Mouse (Mus musculus): Measurements from ENCODE around the gene Tmem156. TPM values are rescaled to one million over a fixed set of nuclear protein-coding genes. Genes with fewer than 3 reads are reported as not detected.

The Tmem156 gene
- total RNA-seq, 2 experiments from 2014 or later, result 0.36 to 0.48 TPM

DNA sequence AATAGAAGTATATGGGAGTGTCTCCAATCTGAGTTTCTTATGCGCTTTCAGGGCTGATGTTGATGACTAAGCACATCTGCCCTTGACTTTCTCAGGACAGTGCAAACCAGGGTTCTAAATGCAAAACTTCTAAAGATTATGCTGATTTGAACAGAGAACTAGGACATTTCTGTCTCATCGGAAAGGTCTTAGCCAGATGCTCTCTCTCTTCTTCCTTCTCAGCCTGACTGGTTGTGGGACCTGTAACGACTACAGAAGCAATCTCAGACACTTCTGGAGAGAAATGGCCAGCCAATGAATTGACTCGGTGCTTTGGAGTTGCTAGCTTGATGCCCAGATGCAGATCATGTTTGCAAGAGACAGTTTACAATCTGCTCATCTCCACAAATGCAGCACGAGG is 42.1 kb downstream of the Tmem156 start:
- no peak for DNase-seq (ENCODE audit: low spot score in 2 of 2)

DNA sequence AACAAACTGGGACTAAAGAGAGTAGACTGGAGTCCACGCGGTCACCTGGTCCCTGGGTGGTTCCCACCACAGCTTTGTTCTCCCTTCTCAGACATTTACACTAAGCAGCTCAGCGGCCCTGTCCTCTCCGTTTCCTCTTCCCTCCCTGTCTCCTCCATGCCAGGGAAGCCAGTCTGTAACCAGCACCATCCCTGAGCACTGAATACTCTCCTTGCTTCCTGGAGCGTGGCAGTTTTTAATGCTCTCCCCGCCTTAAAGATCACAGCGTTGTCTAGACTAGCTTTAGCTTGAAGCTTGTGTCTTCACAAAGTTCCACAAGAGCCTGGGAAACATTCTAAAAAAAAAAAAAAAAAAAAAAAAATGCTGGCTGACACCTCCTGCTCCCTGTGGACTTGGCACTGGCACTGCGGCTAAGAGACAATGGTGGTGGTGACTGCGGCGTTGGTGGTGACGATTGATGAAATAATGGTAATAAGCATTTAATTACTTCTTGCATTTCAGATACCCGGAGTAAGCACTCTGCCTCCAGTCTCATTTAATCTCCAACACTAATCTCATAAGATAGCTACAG is 44.6 kb downstream of the Tmem156 start:
- no peak for DNase-seq (ENCODE audit: low spot score in 2 of 2)

DNA sequence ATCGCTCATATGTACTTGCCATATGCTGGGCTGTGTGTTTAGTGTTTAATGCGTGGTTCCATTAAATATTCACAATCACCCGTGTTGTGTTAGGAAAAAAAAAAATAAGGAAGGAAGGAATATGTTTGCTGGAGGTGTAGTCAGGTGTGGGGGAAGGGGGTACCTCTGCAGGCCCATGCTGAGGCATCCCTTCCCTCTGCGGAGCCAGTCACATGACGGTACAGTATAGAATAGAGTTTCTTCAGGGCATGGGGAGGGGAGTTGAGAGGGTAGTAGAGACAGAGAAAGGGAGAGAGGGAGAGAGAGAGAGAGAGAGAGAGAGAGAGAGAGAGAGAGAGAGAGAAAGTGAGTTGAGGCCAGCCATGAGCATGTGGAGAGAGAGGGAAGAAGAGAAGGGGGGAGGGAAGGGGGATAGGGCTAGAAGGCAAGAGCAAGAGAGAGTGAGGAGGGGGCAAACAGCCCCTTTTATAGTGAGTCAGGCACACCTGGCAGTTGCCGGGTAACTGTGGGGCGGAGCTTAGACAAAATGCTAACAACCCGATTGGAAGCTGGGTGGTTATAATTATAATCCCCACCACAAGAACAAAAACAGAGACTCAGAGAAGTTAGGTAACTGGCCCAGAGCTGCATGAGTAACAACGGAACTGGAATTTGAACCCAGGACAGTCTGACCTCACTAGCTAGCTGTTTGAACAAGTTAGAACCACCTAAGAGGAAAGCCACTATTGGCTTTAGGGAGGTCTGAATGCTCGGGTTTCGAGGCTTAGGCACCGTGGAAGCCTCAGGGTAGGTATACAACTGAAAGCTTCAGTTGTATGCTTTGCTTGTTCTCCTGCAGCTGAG is 45.3 kb downstream of the Tmem156 start:
- DNase-seq (ENCODE audit: low spot score in 2 of 2), result no peak

DNA sequence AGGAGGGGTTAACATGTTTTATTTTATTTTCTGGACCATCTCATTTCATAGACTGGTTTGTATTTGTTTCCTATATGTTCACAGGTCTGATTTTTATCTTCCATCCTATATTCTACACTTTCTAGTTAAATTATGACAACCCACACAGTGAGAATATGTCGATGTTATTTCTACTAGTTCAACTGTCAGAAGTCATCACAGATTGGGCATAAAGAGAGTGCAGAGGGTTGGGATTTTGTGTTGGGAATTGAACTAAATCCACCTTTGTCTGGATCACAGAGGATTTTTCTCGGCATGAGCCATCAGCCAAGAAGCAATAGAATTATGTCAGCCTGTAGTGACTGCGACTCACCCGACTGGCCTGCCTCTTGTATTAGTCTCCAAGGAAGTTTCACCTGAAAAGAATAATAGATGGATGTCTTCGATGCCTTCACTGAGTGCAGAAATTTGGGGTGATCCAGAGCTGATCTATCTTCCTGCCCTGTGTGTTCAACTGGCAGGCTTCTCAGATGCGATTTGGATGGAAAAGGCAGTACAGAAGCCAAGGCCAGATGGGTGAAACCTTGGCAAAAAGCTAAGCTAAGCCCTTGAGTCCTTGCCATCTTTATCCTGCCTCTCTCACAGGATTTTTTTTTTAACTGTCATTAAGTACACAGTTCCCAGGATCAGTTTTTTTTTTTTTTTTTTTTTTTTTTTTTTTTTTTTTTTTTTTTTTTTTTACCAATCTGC is 46.1 kb downstream of the Tmem156 start:
- peak; percentile 72 to 88 for DNase-seq (ENCODE audit: low spot score in 2 of 2)

DNA sequence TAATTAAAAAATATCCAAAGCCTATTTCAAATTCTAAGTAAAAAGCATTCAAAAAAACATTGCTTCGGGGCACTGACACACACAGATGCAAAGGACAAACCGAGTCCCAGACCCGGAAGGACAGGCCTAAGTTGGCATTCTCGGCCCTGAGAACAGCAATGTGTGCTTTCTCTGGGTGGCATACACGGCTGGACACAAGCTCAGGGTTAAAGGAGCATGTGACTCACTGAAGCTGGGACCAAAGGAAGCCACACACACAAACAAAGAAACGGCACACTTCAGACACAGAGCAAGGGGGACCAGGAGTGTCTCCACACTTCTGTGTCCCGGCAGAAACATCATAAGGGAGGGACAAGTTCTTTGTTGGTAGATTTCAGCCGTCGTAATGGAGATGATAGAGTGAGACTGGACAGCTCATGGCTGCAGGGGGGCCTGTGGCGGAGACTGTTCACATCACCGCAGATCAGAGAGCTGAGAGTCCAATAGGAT is 48.5 kb downstream of the Tmem156 start:
- no peak for DNase-seq (ENCODE audit: low spot score in 2 of 2)

DNA sequence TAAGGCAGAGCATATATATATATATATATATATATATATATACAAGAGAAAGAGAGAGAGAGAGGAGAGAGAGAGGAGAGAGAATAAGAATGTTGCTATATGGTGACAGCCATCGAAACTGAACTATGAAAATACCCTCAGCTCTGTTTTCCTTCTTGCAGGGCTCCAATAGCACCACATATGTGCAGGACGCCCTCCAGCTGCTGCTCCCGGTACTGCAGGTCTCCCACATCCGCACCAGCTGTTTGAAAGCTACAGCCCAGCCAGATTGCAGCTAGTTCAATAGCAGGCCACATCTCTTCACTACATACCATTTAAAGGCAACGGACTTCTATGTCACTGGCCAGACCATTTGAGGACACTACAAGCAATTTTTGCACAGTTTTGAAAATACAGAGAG is 51.5 kb downstream of the Tmem156 start:
- DNase-seq (ENCODE audit: low spot score in 2 of 2), result no peak

DNA sequence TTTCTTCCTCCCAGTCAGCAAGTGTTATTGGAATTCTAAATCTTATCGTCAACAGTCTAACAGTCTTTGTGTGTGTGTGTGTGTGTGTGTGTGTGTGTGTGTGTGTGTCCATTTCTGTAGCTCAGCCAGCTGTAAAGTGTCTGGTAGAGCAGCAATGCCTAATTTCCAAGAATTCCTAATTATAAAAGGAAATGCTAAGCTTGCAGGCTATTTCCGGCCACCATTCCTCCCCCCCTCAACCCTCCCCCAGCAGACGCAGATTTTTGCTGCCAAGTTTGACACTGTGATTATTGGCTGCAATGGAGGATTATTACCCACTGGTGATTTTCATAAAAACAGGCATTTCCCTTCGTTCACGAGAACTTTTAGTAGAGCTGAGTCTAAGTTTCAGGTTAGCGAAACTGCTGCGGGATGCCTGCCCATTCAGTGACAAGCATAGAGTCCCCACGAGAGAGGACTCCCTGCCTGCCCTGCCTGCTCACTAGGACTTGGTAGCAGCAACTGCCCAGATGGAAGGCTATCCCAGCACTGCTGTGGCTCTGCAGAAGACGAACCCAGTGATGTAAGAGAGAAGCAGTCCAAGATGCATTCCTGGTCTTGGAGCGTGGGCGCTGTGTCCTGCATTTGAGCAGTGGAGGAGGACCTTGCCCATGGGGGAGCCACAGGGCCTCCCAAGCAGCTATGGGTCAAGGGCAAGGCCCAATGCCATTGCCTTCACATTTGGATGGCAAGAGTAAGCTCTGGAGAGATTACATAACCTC is 52.9 kb downstream of the Tmem156 start:
- DNase-seq (ENCODE audit: low spot score in 2 of 2), result no peak

DNA sequence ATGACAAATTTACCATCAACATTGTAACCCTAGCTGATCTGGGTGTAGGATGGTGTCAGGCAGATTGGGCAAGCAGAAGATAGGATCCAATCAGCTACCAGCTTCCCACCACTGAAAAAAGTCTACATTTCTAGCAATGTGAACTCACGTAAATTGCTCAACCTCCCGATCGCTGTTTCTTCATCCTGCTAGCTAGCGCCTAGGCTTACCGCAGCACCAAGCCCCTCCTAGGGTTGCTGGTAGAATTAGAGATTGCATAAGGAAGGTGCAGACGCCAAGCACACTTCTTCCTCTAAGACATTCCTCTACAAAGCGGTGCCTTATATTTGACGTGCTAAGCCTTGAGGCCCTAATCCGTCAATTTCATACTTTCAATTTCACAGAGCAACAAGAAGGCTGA is 53.6 kb downstream of the Tmem156 start:
- DNase-seq (ENCODE audit: low spot score in 2 of 2), result no peak

DNA sequence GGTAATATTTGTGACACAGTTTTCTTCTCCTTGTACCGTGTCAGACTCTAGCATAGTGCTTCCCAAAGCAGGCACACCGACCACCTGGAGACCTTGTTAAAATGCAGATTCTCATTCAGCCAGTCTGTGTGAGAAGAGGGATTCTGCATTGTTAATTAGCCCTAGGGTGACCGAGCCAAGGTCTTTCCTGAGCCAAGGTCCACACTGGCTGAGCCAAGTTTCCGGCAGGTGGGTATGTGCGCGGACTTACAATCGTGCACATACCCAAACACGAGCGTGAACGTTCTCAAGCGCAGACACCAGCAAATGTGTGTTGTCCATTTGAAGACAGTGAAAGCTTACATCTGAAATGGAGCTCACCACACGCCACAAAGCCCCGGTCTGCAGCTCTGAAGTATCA is 55.3 kb downstream of the Tmem156 start:
- peak; percentile 53 to 74 for DNase-seq (ENCODE audit: low spot score in 2 of 2)

DNA sequence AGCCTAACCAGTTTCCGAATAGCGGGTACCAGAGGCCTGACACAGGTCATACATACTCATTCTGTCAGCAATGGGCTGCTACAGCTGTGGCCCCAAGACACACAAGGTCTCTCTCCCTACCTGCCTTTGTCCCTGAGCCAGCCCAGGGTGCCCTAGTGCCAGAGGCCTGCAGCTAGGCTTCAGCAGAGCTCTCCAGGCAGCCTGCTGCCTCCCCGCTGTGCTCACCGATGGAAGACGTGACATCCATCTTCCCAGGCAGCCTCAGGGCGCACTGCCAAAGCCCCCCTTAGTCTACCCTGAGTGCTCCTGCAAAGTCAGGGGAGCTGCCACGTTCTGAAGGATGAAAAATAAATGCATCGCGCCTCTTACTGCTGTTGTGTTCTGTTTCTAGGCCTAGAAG is 63.9 kb downstream of the Tmem156 start:
- DNase-seq (ENCODE audit: low spot score in 2 of 2), result no peak

DNA sequence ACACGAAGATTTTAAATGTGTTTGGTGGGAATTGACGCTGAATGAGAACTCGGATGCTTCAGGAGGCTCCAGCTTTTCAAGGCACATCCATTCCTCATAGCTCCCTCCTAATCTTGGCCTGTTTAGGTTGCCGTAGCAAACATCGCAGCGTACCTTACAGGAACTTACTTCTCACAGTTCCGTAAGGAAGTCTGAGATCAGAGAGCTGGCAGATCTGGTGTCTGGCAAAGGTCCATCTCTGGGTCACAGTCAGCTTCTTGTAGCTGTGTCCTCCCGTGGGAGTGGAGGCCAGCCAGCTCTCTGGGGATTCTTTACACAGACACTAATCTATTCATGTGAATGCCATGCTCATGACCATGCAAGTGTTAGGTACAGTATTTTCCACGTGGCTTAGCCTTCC is 65.2 kb downstream of the Tmem156 start:
- DNase-seq (ENCODE audit: low spot score in 2 of 2), result no peak

DNA sequence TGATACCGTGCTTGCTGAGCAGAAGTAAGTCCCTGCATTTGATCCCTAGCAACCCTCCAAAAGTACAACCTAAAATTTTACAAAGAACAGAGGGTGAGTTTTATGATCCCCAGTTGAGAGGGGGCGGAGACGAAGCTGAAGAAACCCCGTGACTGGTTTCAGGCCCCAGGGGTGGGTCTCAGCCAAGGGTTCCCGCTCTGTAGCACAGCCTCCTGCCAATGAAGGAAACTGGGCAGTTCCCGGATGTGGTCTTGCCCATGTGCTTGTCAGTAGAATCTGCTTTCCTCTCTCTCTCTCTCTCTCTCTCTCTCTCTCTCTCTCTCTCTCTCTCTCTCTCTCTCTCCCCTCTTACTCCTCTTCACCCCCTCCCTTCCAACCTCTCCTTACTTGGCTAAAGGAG is 66.0 kb downstream of the Tmem156 start:
- DNase-seq (ENCODE audit: low spot score in 2 of 2), result no peak

DNA sequence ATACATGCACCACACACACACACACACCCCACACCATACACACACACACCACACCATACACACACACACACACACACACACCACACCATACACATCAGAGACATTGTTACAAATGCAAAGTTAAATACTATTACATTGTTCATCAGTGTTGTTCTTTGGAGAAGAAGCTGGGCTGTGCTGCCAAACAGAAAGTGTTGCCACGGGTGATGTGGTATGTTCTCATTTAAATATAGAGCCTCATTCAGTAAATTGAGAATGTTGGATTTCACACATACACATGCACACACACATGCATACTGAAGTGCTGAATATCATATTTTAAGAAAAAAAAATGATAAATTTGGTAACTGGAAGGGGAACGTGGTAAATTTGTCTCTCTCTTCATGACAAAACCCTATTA is 67.3 kb downstream of the Tmem156 start:
- peak in 1 of 2 experiments; percentile 37 for DNase-seq (ENCODE audit: low spot score in 2 of 2)

DNA sequence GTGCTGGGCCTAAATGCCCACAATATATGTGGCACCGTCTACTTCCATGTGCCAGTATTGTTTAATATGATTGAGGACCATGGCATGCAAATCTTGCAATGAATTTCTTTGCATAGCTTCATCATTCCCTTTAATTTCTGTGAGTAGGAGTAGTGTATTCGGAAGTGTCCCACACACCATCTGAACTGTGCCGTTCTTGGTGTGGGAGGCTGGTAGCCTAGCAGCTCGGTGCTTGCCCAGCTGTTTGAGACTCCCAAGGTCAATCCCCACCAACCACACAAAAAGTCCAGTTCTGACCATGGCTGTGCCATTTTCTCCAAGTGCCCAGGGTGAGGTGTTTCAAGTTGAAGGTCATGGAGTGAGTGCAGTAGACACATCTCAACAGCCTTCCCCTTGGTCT is 69.9 kb downstream of the Tmem156 start:
- DNase-seq (ENCODE audit: low spot score in 2 of 2), result peak in 1 of 2 experiments; percentile 37

DNA sequence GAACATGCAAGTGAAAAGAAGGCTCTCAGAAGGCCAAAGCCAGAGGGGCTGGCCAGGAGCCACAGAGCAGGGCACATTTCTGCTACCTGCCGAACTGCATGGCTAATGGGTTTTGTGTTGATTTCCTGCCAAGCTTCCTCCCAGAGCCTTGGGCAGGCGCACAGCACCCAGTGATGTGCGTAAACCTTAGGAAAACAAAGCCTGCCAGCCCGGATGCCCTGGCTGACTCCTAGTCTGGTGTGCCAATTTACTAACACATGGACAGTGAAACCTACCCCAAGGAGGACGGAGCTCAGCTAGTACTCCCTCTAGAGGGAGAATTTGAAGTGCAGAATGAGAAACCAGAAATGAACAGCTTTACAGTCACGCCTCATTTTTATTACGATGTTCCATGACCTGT is 72.1 kb downstream of the Tmem156 start:
- DNase-seq (ENCODE audit: low spot score in 2 of 2), result peak; percentile 52 to 63

DNA sequence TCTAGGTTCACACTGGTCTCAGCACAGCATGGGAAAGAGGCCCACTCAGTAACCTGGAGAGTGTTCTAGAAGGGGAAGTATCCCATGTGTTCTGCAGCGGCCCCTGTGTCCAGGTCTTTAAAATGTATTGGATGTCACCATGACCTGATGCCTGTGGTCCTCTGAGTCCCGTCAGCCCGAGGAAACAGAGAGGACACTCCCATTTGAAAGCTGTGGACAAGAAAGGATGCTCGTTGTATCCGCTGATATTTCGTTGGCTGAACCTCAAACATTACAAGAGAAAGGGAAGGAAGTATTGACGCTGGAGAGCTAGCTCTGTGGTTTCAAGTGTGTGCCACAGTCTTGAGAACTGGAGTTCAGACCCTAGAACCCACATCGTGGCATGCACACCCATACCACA is 72.8 kb downstream of the Tmem156 start:
- no peak for DNase-seq (ENCODE audit: low spot score in 2 of 2)

DNA sequence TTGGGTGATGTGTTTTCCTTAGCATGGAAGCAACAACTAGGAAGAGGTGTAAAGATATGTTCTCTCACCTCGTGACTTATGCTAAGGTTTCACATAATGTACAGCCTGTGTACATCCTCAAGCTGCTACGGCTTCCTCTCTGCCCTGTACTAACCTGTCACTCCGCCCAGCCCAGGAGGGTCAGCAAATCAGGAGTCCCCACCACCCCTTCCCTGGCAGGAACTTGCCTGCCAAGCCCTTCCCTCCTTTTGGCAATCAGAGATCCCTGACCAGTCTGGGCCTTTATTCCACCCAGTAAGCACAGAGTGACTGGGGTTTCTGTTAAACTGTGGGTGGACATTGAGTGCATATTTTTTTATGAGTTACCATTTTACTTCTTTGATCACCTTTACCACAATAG is 76.4 kb downstream of the Tmem156 start:
- no peak for DNase-seq (ENCODE audit: low spot score in 2 of 2)

DNA sequence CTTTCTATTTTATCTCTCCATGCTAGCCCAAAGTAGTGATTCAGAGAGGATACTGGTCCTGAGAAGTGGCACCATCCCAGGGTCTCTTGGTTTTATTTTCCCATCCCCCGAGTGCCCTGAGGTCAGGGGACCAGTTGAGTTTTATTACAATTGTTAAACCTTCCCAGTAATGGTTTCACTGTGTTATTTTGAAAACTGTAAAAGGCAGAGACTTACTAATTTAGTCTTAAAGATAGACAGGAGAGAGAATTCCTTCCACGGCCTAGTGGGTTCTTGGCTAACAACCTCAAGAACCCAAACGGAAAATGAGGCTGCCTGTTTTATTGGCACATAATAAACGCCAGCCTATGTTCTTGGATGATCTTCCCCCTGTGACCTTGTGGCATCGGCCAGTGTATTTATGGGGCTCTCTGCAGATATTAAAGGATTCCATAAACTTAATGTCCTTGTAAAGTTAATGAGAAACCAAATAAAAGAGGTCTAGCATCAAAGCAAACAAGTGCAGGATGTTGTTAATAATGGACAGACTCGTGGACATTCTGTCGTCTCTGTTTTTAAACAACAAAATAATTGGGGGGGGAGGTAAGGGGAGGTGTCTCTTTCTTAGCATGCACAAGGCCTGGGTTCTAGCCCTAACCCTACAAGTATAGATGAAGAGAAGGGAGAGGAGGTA is 79.9 kb downstream of the Tmem156 start:
- no peak for DNase-seq (ENCODE audit: low spot score in 2 of 2)

DNA sequence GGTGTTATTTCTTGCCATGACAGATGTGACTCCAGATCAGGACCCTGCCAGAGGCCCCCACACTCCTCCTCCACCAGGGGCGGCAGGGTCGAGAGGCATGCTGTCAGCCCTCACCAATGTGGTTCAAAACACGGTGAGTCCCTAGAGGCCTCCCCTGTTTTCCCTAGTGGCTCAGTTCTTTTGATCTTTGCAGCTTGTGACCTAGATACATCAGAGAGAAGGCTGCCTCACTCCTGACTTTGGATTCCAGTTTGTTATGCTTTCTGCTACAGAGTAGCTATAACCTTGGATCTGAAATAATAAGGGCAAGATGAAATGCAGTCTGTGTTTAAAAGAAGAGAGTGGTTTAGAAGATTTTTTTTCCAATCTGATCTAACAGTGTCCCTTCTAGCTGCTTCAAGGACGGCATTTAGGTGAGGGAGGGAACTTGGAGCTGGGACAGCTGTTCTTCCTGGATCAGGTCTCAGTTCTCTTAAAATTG is 85.9 kb downstream of the Tmem156 start:
- DNase-seq (ENCODE audit: low spot score in 2 of 2), result no peak

DNA sequence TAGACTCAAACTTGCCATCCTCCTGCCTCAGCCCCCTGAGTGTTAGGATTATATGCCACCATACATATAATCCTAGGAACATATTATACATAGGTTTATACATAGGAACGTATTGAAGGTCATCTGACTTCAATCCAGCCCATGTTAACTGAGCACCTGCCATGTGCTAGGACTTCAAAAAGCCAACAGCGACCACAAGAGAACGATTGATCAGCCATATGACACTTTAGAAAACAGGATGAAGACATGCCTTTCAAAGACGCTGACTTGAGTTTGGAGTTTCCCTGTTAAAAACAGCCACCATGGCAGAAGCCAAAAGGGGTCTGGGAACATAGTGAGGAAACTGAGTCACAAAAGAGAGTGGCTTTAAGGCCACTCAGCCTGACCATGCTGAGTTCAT is 86.7 kb downstream of the Tmem156 start:
- DNase-seq (ENCODE audit: low spot score in 2 of 2), result no peak

All from layer of hippocampus, postnatal 14 days (tissue).